Mouse (Mus musculus): ENCODE measurements around the gene Coro1c.

The Coro1c gene

GRCm38 (mm10) chr5:113796401-113797148 is 112.0 kb downstream of the Coro1c start:
- TF ChIP-seq GATA4 (IDR thresholded peaks at IDR 0.05; ENCODE audit: insufficient replicate concordance, low read length): no peak
